Mouse (Mus musculus) midbrain, embryonic 15.5 days (tissue): ENCODE results near the gene Mstn. TPM values are rescaled to one million over a fixed set of nuclear protein-coding genes. Genes with fewer than 3 reads are reported as not detected.

Experiments
- ATAC-seq: fragments of 200-750 bp; cut with Nextera tagmentation; replicated peaks from 2 replicates; pipeline ENCODE4 v1.8.0; 2017; ENCODE audit warnings: moderate TSS enrichment
- H3K27ac ChIP-seq: fragments of 300-500 bp; sonication (generic); 2 replicates; pipeline ENCODE4 v1.5.1; 2015; ENCODE audit warnings: mild to moderate bottlenecking, inconsistent platforms
- H3K27me3 ChIP-seq: fragments of 300-500 bp; sonication (generic); replicated peaks from 2 replicates; pipeline ENCODE4 v1.6.1; 2015; ENCODE audit warnings: inconsistent platforms
- H3K36me3 ChIP-seq: fragments of 300-500 bp; sonication (generic); replicated peaks from 2 replicates; pipeline ENCODE4 v1.6.1; 2015; ENCODE audit warnings: inconsistent platforms
- H3K4me1 ChIP-seq: fragments of 300-500 bp; sonication (generic); 2 replicates; pipeline ENCODE4 v1.6.1; 2015; ENCODE audit warnings: inconsistent platforms
- H3K4me2 ChIP-seq: fragments of 300-500 bp; sonication (generic); 2 replicates; pipeline ENCODE4 v1.6.1; 2015; ENCODE audit warnings: inconsistent platforms, mild to moderate bottlenecking, moderate library complexity
- H3K4me3 ChIP-seq: fragments of 300-500 bp; sonication (generic); 2 replicates; pipeline ENCODE4 v1.5.1; 2015; ENCODE audit warnings: mild to moderate bottlenecking, inconsistent platforms
- H3K9ac ChIP-seq: fragments of 300-500 bp; sonication (generic); 2 replicates; pipeline ENCODE4 v1.6.1; 2015; ENCODE audit warnings: mild to moderate bottlenecking, inconsistent platforms
- H3K9me3 ChIP-seq: fragments of 300-500 bp; sonication (generic); 2 replicates; pipeline ENCODE4 v1.6.1; 2016; ENCODE audit warnings: inconsistent platforms
- WGBS: fragments of 180-500 bp; shearing (Covaris S2); methylation state at CpG from one replicate; pipeline ENCODE4 v1.1.7; 2015; ENCODE audit warnings: mixed read lengths; 5-methylcytosine and 5-hydroxymethylcytosine counted together
- polyA plus RNA-seq: library from polyadenylated mRNA; unstranded; fragments of >200 nt; fragmentation: Nextera tagmentation; extraction: Ambion mirVana; gene quantifications from 2 replicates; pipeline ENCODE4 v1.2.1, GENCODE M21; 2015

Gene Mstn
- polyA plus RNA-seq, 1 experiment from 2014 or later, result 0.26 TPM

GRCm38 (mm10) chr1:53061871-53062608, 600 bp downstream of the Mstn start:
- Histone ChIP-seq H3K27ac (no peak overlapping the region), H3K9ac (no peak overlapping the region), H3K4me1 (no peaks in the 10 kb centered on the region; the same call in 1 of the 2 replicates), H3K9me3 (no peaks in the 10 kb centered on the region), H3K36me3 (no peaks in the 10 kb centered on the region), H3K27me3 (no peaks in the 10 kb centered on the region), H3K4me2 (peak overlapping the region; percentile 15; the same call in 1 of the 2 replicates), H3K4me3 (no peak overlapping the region)
- 46% methylated on average over 13 of the region's 13 CpGs for WGBS
- ATAC-seq, result 0 out of 2 replicates have a peak, but pooled peaks have one; percentile 56

GRCm38 (mm10) chr1:53063921-53064320, 2.5 kb downstream of the Mstn start:
- 92% methylated on average over 4 of the region's 4 CpGs for WGBS
- Histone ChIP-seq H3K9me3 (no peaks in the 10 kb centered on the region), H3K27me3 (no peaks in the 10 kb centered on the region), H3K4me1 (no peaks in the 10 kb centered on the region; the same call in 1 of the 2 replicates), H3K36me3 (no peaks in the 10 kb centered on the region), H3K4me2 (no peak overlapping the region), H3K4me3 (no peak overlapping the region), H3K9ac (no peak overlapping the region), H3K27ac (no peak overlapping the region)
- no peak for ATAC-seq

- H3K4me3 ChIP-seq, result no peak overlapping the region
- H3K9ac ChIP-seq, result no peak overlapping the region
- no peaks in the 10 kb centered on the region for H3K4me1 ChIP-seq
- no peaks in the 10 kb centered on the region for H3K36me3 ChIP-seq
- H3K27ac ChIP-seq, result no peak overlapping the region
- H3K4me2 ChIP-seq, result no peak overlapping the region
- no peak for ATAC-seq
- no peaks in the 10 kb centered on the region for H3K9me3 ChIP-seq
- no peaks in the 10 kb centered on the region for H3K27me3 ChIP-seq
- 77% methylated on average over 5 of the region's 5 CpGs for WGBS
Observed at GRCm38 (mm10) chr1:53069726-53070514, 8.5 kb downstream of the Mstn start.

GRCm38 (mm10) chr1:53070664-53071175, 9.3 kb downstream of the Mstn start:
- Histone ChIP-seq H3K27me3 (no peaks in the 10 kb centered on the region), H3K27ac (no peak overlapping the region), H3K9ac (no peak overlapping the region), H3K36me3 (no peaks in the 10 kb centered on the region), H3K4me2 (no peak overlapping the region), H3K4me3 (no peak overlapping the region), H3K4me1 (no peaks in the 10 kb centered on the region), H3K9me3 (no peaks in the 10 kb centered on the region)
- ATAC-seq, result no peak
- 84% methylated on average over 1 of the region's 1 CpGs for WGBS

GRCm38 (mm10) chr1:53076656-53077055, 15.2 kb downstream of the Mstn start:
- H3K27ac ChIP-seq, result no peak overlapping the region
- no peaks in the 10 kb centered on the region for H3K27me3 ChIP-seq
- no peaks in the 10 kb centered on the region for H3K36me3 ChIP-seq
- no peak for ATAC-seq
- no peak overlapping the region for H3K9ac ChIP-seq
- H3K9me3 ChIP-seq, result no peaks in the 10 kb centered on the region
- H3K4me1 ChIP-seq, result no peaks in the 10 kb centered on the region
- 84% methylated on average over 3 of the region's 3 CpGs for WGBS
- no peak overlapping the region for H3K4me2 ChIP-seq
- no peak overlapping the region for H3K4me3 ChIP-seq

- Histone ChIP-seq H3K4me1 (no peaks in the 10 kb centered on the region), H3K36me3 (no peaks in the 10 kb centered on the region), H3K27ac (no peak overlapping the region), H3K9me3 (no peaks in the 10 kb centered on the region), H3K4me3 (no peak overlapping the region), H3K9ac (no peak overlapping the region), H3K27me3 (no peaks in the 10 kb centered on the region), H3K4me2 (no peak overlapping the region)
- 87% methylated on average over 2 of the region's 2 CpGs for WGBS
- ATAC-seq, result no peak
Observed at GRCm38 (mm10) chr1:53079876-53080275, 18.4 kb downstream of the Mstn start.

GRCm38 (mm10) chr1:53080603-53081002, 19.2 kb downstream of the Mstn start:
- no peak for ATAC-seq
- no peaks in the 10 kb centered on the region for H3K36me3 ChIP-seq
- H3K4me3 ChIP-seq, result no peak overlapping the region
- H3K9me3 ChIP-seq, result no peaks in the 10 kb centered on the region
- WGBS, result 86% methylated on average over 3 of the region's 3 CpGs
- no peaks in the 10 kb centered on the region for H3K4me1 ChIP-seq
- H3K4me2 ChIP-seq, result no peak overlapping the region
- H3K9ac ChIP-seq, result no peak overlapping the region
- H3K27me3 ChIP-seq, result no peaks in the 10 kb centered on the region
- H3K27ac ChIP-seq, result no peak overlapping the region

GRCm38 (mm10) chr1:53085256-53085655, 23.8 kb downstream of the Mstn start:
- Histone ChIP-seq H3K27me3 (no peaks in the 10 kb centered on the region), H3K9me3 (no peaks in the 10 kb centered on the region), H3K27ac (no peak overlapping the region), H3K36me3 (no peaks in the 10 kb centered on the region), H3K4me2 (no peak overlapping the region), H3K9ac (no peak overlapping the region), H3K4me3 (no peak overlapping the region), H3K4me1 (no peaks in the 10 kb centered on the region)
- no peak for ATAC-seq
- 88% methylated on average over 15 of the region's 15 CpGs for WGBS

GRCm38 (mm10) chr1:53085991-53086390, 24.6 kb downstream of the Mstn start:
- no peaks in the 10 kb centered on the region for H3K27me3 ChIP-seq
- H3K4me1 ChIP-seq, result no peaks in the 10 kb centered on the region
- no peak for ATAC-seq
- no peaks in the 10 kb centered on the region for H3K36me3 ChIP-seq
- H3K27ac ChIP-seq, result no peak overlapping the region
- no peak overlapping the region for H3K4me3 ChIP-seq
- no peak overlapping the region for H3K4me2 ChIP-seq
- H3K9me3 ChIP-seq, result no peaks in the 10 kb centered on the region
- WGBS, result 60% methylated on average over 4 of the region's 4 CpGs
- H3K9ac ChIP-seq, result no peak overlapping the region

GRCm38 (mm10) chr1:53093180-53093579, 31.7 kb downstream of the Mstn start:
- WGBS, result 42% methylated on average over 3 of the region's 3 CpGs
- H3K36me3 ChIP-seq, result no peaks in the 10 kb centered on the region
- no peaks in the 10 kb centered on the region for H3K9me3 ChIP-seq
- no peak for ATAC-seq
- H3K4me2 ChIP-seq, result no peak overlapping the region
- no peak overlapping the region for H3K4me3 ChIP-seq
- H3K4me1 ChIP-seq, result no peaks in the 10 kb centered on the region
- no peaks in the 10 kb centered on the region for H3K27me3 ChIP-seq
- H3K9ac ChIP-seq, result no peak overlapping the region
- no peak overlapping the region for H3K27ac ChIP-seq

- ATAC-seq, result no peak
- Histone ChIP-seq H3K9ac (no peak overlapping the region), H3K27me3 (no peaks in the 10 kb centered on the region), H3K4me3 (no peak overlapping the region), H3K4me1 (no peaks in the 10 kb centered on the region), H3K27ac (no peak overlapping the region), H3K4me2 (no peak overlapping the region), H3K9me3 (no peaks in the 10 kb centered on the region), H3K36me3 (no peaks in the 10 kb centered on the region)
- WGBS, result 100% methylated on average over 1 of the region's 1 CpGs
Observed at GRCm38 (mm10) chr1:53110561-53110960, 49.1 kb downstream of the Mstn start.
